Mouse (Mus musculus): ENCODE measurements around the gene Tas2r116. TPM values are rescaled to one million over a fixed set of nuclear protein-coding genes. Genes with fewer than 3 reads are reported as not detected.

Gene Tas2r116
- not detected for polyA plus RNA-seq (2014; fragmentation: Illumina TruSeq; extraction: RNeasy Lipid Tissue Mini Kit (QIAGEN cat#74804); ENCODE audit: low read depth, low replicate concordance)

DNA sequence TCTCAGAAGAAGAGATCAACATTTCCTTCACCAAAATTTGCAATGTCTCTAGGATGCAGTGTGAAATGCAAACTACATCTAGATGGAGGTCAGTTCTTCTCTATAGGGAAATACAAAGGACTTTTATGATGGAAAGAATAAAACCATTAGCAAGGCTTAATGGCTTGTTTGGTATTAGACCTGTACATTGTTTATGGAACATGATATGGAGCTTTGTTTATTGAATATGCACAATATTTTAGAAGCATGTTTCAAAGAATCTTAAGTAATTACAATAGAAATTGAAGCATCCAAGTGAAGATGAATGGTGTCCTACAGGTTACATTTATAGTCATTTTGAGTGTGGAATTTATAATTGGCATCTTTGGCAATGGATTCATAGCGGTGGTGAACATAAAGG, at the start of gene Tas2r116:
Gene Tas2r116, plus strand, starts transcription at position 301 of the 400 bp plus-strand sequence.

DNA sequence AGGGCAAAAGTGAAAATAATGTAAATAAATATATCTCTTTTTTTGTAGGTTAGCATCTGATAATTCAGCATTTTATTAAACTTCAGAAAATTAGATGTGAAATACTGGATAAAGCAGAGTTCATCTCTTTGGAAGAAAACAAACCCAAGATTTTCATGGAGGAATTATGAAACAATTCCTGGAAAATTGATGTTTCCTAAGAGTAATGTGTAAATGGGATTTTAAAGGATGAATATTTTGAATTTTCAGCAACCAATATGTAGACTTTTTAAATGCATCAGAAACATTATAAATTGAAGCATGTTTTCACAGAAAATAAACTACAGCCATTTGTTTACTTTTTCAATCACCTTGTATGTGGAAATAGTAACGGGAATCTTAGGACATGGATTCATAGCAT, 8.4 kb upstream of the Tas2r116 start, which contains the start of gene Tas2r123:
Gene Tas2r123, plus strand, starts transcription at position 301 of the 400 bp plus-strand sequence.

GRCm38 (mm10) chr6:132867708-132868107, 12.5 kb downstream of the Tas2r116 start, which contains the start of gene Tas2r110:
Gene Tas2r110, plus strand, starts transcription at chr6:132868008.

DNA sequence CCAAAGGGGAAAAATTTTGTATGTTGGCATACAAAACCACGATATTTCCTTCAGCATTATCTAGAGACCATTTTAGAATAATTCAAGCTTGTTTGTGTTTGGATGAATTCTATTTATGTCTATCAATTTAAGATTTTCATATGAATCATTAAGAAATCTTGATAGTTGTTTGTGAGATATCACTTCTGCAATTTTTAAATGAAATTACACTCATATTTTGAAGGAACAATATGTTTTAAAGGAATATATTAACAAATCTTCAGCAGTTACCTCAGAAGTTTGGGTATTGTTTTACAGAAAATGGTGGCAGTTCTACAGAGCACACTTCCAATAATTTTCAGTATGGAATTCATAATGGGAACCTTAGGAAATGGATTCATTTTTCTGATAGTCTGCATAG, 37.5 kb downstream of the Tas2r116 start, which contains the start of gene Tas2r113:
Gene Tas2r113, plus strand, starts transcription at position 301 of the 400 bp plus-strand sequence.

Other genes starting within 250 kb of the Tas2r116 start
- not detected for gene A630073D07Rik, start 203.9 kb upstream of the Tas2r116 start, polyA plus RNA-seq (2014; fragmentation: Illumina TruSeq; extraction: RNeasy Lipid Tissue Mini Kit (QIAGEN cat#74804); ENCODE audit: low read depth, low replicate concordance)
- gene Tas2r120, start 198.5 kb upstream of the Tas2r116 start, polyA plus RNA-seq (2014; fragmentation: Illumina TruSeq; extraction: RNeasy Lipid Tissue Mini Kit (QIAGEN cat#74804); ENCODE audit: low read depth, low replicate concordance): not detected
- gene Tas2r121, start 154.4 kb upstream of the Tas2r116 start, polyA plus RNA-seq (2014; fragmentation: Illumina TruSeq; extraction: RNeasy Lipid Tissue Mini Kit (QIAGEN cat#74804); ENCODE audit: low read depth, low replicate concordance): not detected
- not detected for gene Tas2r122, start 143.5 kb upstream of the Tas2r116 start, polyA plus RNA-seq (2014; fragmentation: Illumina TruSeq; extraction: RNeasy Lipid Tissue Mini Kit (QIAGEN cat#74804); ENCODE audit: low read depth, low replicate concordance)
- not detected for gene Tas2r115, start 117.4 kb upstream of the Tas2r116 start, polyA plus RNA-seq (2014; fragmentation: Illumina TruSeq; extraction: RNeasy Lipid Tissue Mini Kit (QIAGEN cat#74804); ENCODE audit: low read depth, low replicate concordance)
- not detected for gene Tas2r124, start 100.7 kb upstream of the Tas2r116 start, polyA plus RNA-seq (2014; fragmentation: Illumina TruSeq; extraction: RNeasy Lipid Tissue Mini Kit (QIAGEN cat#74804); ENCODE audit: low read depth, low replicate concordance)
- gene Tas2r102, start 93.3 kb upstream of the Tas2r116 start, polyA plus RNA-seq (2014; fragmentation: Illumina TruSeq; extraction: RNeasy Lipid Tissue Mini Kit (QIAGEN cat#74804); ENCODE audit: low read depth, low replicate concordance): not detected
- not detected for gene Tas2r136, start 77.3 kb upstream of the Tas2r116 start, polyA plus RNA-seq (2014; fragmentation: Illumina TruSeq; extraction: RNeasy Lipid Tissue Mini Kit (QIAGEN cat#74804); ENCODE audit: low read depth, low replicate concordance)
- not detected for gene Tas2r117, start 52.6 kb upstream of the Tas2r116 start, polyA plus RNA-seq (2014; fragmentation: Illumina TruSeq; extraction: RNeasy Lipid Tissue Mini Kit (QIAGEN cat#74804); ENCODE audit: low read depth, low replicate concordance)
- gene Tas2r123, start 8.3 kb upstream of the Tas2r116 start, polyA plus RNA-seq (2014; fragmentation: Illumina TruSeq; extraction: RNeasy Lipid Tissue Mini Kit (QIAGEN cat#74804); ENCODE audit: low read depth, low replicate concordance): not detected
- not detected for gene Tas2r110, start 12.6 kb downstream of the Tas2r116 start, polyA plus RNA-seq (2014; fragmentation: Illumina TruSeq; extraction: RNeasy Lipid Tissue Mini Kit (QIAGEN cat#74804); ENCODE audit: low read depth, low replicate concordance)
- gene Tas2r113, start 37.6 kb downstream of the Tas2r116 start, polyA plus RNA-seq (2014; fragmentation: Illumina TruSeq; extraction: RNeasy Lipid Tissue Mini Kit (QIAGEN cat#74804); ENCODE audit: low read depth, low replicate concordance): not detected
- gene Tas2r125, start 54.2 kb downstream of the Tas2r116 start, polyA plus RNA-seq (2014; fragmentation: Illumina TruSeq; extraction: RNeasy Lipid Tissue Mini Kit (QIAGEN cat#74804); ENCODE audit: low read depth, low replicate concordance): 0.39 TPM
- not detected for gene Tas2r129, start 95.7 kb downstream of the Tas2r116 start, polyA plus RNA-seq (2014; fragmentation: Illumina TruSeq; extraction: RNeasy Lipid Tissue Mini Kit (QIAGEN cat#74804); ENCODE audit: low read depth, low replicate concordance)
- gene Tas2r131, start 102.5 kb downstream of the Tas2r116 start, polyA plus RNA-seq (2014; fragmentation: Illumina TruSeq; extraction: RNeasy Lipid Tissue Mini Kit (QIAGEN cat#74804); ENCODE audit: low read depth, low replicate concordance): not detected
- gene Tas2r109, start 125.5 kb downstream of the Tas2r116 start, polyA plus RNA-seq (2014; fragmentation: Illumina TruSeq; extraction: RNeasy Lipid Tissue Mini Kit (QIAGEN cat#74804); ENCODE audit: low read depth, low replicate concordance): not detected
- gene Tas2r103, start 181.7 kb downstream of the Tas2r116 start, polyA plus RNA-seq (2014; fragmentation: Illumina TruSeq; extraction: RNeasy Lipid Tissue Mini Kit (QIAGEN cat#74804); ENCODE audit: low read depth, low replicate concordance): 0.32 TPM
- gene Tas2r140, start 200.4 kb downstream of the Tas2r116 start, polyA plus RNA-seq (2014; fragmentation: Illumina TruSeq; extraction: RNeasy Lipid Tissue Mini Kit (QIAGEN cat#74804); ENCODE audit: low read depth, low replicate concordance): 0.81 TPM
- 22.8 TPM for gene Smim10l1, start 249.5 kb downstream of the Tas2r116 start, polyA plus RNA-seq (2014; fragmentation: Illumina TruSeq; extraction: RNeasy Lipid Tissue Mini Kit (QIAGEN cat#74804); ENCODE audit: low read depth, low replicate concordance)

Measured in testis, adult 10 weeks (tissue).